Mouse (Mus musculus): Measurements from ENCODE around the gene Fbxo41.

Gene Fbxo41

DNA sequence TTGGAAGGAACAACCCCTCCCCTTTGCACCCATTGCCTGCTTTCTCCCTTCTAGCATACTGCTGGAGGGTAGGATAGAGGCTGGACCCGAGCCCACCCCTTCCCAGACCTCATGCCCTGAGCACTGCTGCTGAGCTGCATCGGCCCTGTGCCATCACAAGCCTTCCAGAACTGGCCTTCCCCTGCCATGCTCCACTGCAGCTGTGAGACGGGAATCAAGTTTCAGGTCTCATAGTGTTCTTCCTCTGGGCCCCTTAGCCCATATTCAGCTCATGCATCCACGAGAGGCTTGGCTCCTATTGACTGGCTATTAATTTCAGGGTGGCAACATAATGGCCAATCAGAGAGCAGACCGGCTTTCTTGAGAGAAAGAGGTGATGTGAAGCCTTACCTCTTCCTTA lies 57.5 kb downstream of the Fbxo41 start:
- DNase-seq (ENCODE audit: low read depth) = no peak

DNA sequence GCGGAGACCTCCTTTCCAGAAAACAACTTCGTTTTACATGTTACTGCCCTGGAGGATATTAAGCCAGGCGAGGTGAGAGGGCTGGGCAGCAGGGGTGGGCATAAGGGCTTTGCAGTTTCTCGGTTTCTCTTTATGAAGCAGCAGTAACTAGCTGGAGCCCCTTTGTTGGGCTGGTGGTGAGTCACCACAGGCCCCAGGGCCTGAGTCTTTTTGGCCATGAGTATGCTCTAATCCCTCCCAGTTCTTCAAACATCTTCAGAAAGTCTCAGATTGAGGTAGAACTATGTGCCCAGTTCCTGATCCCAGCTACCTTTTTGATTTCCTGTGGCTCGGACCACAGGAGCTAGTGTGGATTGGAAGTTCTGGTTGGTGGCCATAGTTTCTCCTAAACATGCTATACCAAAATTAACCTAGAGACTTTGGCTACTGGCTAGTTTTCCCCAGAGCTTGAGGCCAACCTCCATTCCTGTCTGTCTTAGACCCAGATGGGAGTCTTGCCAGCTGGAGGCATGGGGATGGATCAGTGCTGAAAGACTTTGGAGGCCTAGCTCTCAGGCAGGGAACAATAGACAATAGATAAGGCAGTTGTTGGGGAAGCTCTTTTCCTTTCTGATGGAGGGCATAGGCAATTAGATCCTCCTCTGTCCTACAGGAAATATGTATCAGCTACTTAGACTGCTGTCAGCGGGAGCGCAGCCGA lies 58.4 kb downstream of the Fbxo41 start:
- DNase-seq (ENCODE audit: low read depth) = no peak

DNA sequence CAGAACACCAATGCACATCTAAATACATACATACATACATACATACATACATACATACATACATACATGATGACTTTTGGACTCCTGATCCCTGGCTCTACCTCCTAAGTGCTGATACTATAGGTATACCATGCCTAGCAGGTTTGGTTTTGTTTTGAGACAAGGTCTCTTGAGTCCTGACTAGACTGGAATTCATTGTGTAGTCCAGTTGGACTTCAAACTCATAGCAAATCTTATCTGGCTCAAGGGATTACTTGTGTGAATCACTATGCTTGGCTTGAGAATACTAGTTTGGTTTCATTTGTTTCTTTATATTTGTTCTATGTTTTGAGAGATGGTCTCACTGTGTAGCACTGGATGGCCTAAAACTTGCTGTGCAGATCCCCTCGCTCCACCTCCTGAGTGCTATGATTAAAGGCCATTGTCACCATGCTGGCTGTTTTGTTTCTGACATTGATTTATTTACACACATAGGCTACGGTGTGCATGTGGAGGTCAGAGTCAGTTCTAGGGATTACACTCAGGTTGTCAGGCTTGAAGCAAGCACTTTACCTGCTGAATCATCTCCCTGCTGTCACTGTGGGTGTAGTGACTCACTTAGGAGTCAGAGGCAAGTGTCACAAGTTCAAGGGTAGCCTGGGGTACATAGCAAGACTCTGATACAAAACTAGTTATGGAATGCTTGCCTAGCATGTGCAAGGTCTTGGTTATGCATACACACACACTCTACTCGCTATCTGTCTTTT lies 59.1 kb downstream of the Fbxo41 start:
- DNase-seq (ENCODE audit: low read depth) = no peak

DNA sequence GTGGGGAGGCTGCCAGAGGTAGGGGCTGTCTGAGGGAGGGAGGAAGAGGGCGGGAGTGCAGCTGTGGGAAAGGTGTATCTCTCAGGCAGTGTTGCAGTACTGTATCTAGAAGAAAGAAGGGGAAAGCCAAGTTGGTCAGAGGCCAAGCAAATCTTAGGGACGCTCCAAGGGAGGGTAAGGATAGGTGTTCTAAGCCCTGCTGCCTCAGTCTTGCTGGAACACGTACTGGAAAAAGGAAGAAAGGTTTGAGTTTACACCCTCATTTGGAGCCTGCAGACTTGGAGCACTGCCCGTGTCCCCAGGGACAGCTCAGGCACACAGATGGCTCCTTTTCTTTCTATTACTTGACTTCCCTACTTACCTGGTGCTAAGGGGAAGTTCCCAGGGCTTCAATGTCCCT lies 61.7 kb downstream of the Fbxo41 start:
- no peak for DNase-seq (ENCODE audit: low read depth)

DNA sequence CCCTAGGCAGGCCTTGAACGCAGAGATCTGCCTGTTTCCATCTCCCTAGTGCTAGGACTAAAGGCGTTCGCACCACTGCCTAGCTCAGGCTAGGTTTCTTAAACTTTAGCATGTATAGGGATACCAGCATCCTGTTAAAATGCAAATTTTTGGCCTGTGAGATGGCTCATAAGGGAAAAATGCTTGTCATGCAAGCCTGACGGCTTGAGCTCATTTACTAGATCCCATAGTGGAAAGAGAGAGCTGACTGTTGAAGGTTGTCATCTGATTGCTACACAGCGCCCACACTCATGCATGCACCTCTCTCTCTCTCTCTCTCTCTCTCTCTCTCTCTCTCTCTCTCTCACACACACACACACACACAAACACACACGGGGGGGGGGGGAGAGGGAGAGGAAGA lies 66.2 kb downstream of the Fbxo41 start:
- no peak for DNase-seq (ENCODE audit: low read depth)

DNA sequence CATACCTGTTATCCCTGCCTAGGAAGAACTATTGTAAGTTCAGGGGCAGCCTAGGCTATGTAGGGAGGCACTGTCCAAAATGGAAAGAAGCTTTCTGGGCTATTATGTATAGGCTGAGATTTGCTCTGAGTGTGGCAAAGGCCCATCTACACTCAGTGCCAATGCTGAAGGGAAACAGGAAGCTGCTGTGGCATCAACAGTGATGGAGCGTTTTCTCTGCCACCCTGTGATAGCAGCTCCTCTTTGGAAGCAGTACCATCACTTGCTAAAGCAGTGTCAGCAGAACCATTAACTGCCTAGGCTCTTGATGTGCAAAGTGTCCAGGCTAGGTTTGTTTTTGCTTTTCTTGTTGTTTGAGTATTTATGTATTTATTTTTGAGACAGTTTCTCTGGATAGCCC lies 66.6 kb downstream of the Fbxo41 start:
- DNase-seq (ENCODE audit: low read depth) = no peak

DNA sequence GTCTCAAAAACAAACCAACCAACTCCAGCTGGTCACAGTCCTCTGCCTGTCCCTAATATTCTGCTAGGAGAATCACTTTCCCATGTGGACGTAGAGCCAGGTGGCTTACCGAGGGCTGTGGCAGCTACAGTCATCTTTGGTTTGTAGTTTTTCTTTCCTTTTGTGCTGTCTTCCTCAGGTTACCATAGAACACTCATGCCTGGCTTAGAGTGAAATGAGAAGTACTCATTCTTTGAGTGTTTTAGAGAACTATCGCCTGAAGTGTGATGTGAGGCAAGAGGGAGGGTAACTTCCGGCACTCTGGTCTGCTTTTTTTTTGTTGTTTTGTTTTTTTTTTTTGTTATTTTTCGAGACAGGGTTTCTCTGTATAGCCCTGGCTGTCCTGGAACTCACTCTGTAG lies 68.9 kb downstream of the Fbxo41 start:
- no peak for DNase-seq (ENCODE audit: low read depth)

DNA sequence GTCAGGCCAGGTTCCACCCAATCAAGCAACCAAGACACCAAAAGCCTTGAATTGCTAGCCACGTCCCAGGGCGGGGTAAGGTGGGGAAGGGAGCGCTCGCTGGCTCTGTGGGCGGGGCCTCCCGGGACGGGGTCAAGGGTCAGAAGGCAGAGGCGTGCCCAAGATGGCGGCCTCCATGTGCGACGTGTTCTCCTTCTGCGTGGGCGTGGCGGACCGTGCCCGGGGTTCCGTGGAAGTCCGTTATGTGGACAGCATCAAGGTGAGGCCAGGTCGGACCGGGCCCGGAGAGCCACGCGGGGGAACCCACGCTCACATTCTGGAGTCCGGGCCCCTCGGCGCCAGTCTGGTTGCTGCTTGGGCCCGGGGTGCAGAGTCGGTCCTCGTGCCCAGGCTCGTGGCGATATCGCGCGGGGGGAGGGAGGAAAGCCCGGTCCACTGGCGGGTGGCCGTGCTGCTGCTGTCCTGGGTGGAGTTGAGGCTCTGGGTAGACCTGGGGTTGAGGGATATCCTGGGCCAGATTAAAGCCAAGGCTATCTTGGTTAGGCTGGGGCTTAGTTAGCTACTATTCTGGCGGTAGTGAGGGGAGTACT lies 70.9 kb downstream of the Fbxo41 start, which contains the start of gene Smyd5:
TSS of gene Smyd5 (plus strand) at position 148 of the 590 bp plus-strand sequence.
- DNase-seq (ENCODE audit: low read depth) = peak; percentile 76

DNA sequence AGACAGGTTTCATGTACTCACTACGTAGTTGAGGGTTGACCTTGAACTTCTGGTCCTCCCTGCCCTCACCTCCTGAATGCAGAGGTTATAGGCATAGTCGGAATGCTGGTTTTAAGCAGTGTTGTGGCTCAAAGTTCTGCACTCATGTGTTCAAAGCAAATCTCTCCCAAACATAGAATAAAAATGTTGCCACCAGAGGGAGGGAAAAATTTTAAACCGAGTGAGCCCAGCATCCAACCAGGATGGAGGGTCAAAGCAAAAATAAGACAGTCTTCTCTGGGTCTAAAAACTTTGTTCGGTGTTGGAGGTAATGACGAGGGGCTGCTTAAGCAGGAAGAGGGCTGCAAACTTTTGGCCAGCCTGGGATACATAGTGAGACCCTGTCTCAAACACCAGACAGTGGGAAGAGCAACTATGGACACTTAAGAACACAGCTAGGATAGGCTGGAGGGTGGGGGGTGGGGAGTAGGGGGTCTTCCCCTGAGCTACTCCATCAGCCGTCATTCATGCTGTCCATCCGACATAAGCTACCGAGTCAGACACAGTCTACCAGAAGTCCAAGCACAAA lies 71.4 kb downstream of the Fbxo41 start:
- no peak for DNase-seq (ENCODE audit: low read depth)

DNA sequence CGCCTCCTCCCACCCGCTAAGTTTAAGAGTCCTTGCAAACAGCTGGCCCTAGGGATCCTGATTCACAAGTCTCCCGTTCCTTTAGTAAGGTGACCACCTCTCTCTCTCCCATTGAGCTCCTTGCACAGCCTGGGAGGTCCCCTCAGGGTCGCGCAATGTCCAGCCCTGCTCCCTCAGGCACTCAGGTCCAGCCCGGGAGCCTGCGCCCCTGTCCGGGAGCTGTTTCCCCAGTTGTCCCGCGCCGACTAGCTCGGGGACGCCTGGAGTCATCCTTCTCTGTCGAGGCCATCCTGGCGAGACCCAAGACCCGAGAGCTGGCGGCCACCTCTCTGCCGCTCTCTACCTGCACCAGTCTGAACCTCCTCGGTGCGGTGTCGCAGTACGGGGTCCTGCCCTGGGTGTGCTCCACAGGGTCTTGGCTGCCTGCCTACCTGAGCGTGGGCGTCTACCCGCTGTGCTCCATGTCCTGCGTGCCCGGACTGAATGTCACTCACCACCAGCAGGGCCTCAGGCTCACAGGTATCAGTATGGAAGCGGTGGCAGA lies 78.9 kb downstream of the Fbxo41 start, which contains the start of gene Noto:
TSS of gene Noto (plus strand) at position 51 of the 544 bp plus-strand sequence.
- DNase-seq (ENCODE audit: low read depth) = no peak
